Mouse (Mus musculus) forebrain, embryonic 14.5 days (tissue): Measurements from ENCODE around the gene Atg3. TPM values are rescaled to one million over a fixed set of nuclear protein-coding genes. Genes with fewer than 3 reads are reported as not detected.

Source experiments
- ATAC-seq: fragments of 200-750 bp; cut with Nextera tagmentation; 2 replicates; pipeline ENCODE4 v1.8.0; 2017; ENCODE audit warnings: mild to moderate bottlenecking, moderate library complexity
- DNase-seq: peaks from one replicate; pipeline ENCODE4 v3.0.0-alpha.2; 2015; ENCODE audit warnings: low spot score
- H3K27ac ChIP-seq: fragments of 300-500 bp; sonication (generic); 2 replicates; pipeline ENCODE4 v1.5.1; 2014; ENCODE audit warnings: low read depth, mild to moderate bottlenecking, control low read depth, low read length, moderate library complexity
- H3K27me3 ChIP-seq: fragments of 300-500 bp; sonication (generic); replicated peaks from 2 replicates; pipeline ENCODE4 v1.6.1; 2014; ENCODE audit warnings: low read length, control low read depth, mixed read lengths; ENCODE audit not compliant: control insufficient read depth, insufficient read depth
- H3K36me3 ChIP-seq: fragments of 300-500 bp; sonication (generic); 2 replicates; pipeline ENCODE4 v1.6.1; 2014; ENCODE audit warnings: low read length, control low read depth; ENCODE audit not compliant: control insufficient read depth, insufficient read depth
- H3K4me1 ChIP-seq: fragments of 300-500 bp; sonication (generic); 2 replicates; pipeline ENCODE4 v1.6.1; 2014; ENCODE audit warnings: antibody characterized with exemption, low read length, control low read depth; ENCODE audit not compliant: control insufficient read depth, insufficient read depth
- H3K4me2 ChIP-seq: fragments of 300-500 bp; sonication (generic); 2 replicates; pipeline ENCODE4 v1.6.1; 2014; ENCODE audit warnings: mild to moderate bottlenecking, control low read depth, low read length
- H3K4me3 ChIP-seq: fragments of 300-500 bp; sonication (generic); 2 replicates; pipeline ENCODE4 v1.5.1; 2014; ENCODE audit warnings: low read depth, low read length, control low read depth
- H3K9ac ChIP-seq: fragments of 300-500 bp; sonication (generic); 2 replicates; pipeline ENCODE4 v1.6.1; 2014; ENCODE audit warnings: mild to moderate bottlenecking, low read length, control low read depth, moderate library complexity
- H3K9me3 ChIP-seq: fragments of 300-500 bp; sonication (generic); replicated peaks from 2 replicates; pipeline ENCODE4 v1.6.1; 2016; ENCODE audit warnings: low read length, control low read depth, mixed read lengths; ENCODE audit not compliant: control insufficient read depth
- WGBS: fragments of 180-500 bp; shearing (Covaris S2); extraction: QIAGEN DNeasy Blood & Tissue Kit; methylation state at CpG from one replicate; pipeline ENCODE4 v1.1.7; 2014; 5-methylcytosine and 5-hydroxymethylcytosine counted together
- polyA plus RNA-seq: library from polyadenylated mRNA; unstranded; fragments of >200 nt; fragmentation: Nextera tagmentation; extraction: Ambion mirVana; gene quantifications from 2 replicates; pipeline ENCODE4 v1.2.1, GENCODE M21; 2014

The Atg3 gene
- polyA plus RNA-seq, result 41.2 and 47.7 TPM in 2 replicates

DNA sequence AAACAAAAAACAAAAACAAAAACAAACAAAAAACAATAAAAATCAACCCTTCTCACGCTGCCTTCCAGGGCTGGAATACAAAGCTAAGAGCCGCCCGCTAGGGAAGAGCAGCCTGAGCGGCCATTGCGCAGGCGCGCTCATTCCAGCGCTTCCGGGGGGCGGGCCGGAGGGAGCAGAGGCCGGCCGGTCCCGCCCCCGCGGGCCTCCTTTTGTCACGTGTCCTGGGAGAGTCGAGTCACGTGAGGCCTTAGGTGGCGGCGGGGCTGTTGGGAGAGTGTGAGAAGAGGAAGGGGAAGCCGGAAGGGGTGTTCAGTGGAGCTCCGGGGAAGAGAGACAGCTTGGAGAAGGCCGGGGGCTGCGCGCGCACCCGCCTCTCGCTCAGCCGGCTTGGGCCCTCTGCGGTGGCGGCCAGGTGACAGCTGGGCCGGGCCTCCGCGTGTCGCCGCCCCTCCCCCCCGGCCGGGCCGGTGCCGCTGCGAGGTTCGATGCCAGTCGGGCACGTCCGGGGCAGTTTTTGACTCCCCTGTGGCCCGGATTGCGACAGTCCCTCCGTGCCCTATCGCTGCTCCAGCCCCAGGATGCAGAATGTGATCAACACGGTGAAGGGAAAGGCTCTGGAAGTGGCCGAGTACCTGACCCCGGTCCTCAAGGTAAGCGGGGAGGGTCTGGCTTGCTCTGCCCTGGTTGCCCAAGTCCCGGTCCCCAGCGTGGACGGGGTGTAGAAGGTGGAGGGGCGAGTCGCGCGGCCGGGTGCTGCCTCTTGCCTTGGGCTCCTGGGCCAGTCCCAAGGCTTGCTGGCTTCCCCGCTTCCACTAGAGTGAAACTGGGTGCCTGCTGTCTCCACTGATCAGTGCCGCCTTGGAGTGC, at the start of gene Atg3, which contains the start of gene Slc35a5:
Gene Atg3 (plus strand): TSS at position 264 of the 867 bp plus-strand sequence.
Gene Slc35a5 (minus strand): TSS at position 185 of the 867 bp plus-strand sequence.
- WGBS, result 2% methylated on average over 43 of the region's 64 CpGs
- peak within 1 kb of the TSS; percentile 84 for H3K9ac ChIP-seq
- peak; percentile 99 for ATAC-seq

DNA sequence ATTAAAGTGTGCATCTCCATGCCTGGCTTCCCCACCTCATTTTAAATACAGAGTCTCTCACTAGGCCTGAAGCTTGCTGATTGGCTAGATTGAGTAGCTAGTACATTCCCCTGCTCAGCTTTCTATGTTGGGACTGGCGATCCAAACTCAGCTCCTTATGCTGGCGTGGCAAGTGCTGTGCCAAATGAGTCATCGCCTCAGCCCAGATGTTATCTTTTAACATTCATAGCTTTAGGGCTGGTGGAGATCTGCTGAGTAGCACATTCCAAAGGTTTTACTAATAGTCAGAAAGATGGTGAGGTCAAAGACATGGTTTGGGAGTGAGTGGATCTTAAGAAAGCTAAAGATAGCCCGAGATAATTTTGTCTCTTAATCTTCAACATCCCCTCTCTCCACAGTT, 48.1 kb upstream of the Atg3 start:
- Histone ChIP-seq H3K9me3 (no peaks in the 10 kb centered on the region), H3K4me1 (no peaks in the 10 kb centered on the region), H3K27me3 (no peaks in the 10 kb centered on the region), H3K27ac (no peak overlapping the region), H3K4me3 (no peak overlapping the region), H3K9ac (no peak overlapping the region), H3K36me3 (no peaks in the 10 kb centered on the region), H3K4me2 (no peak overlapping the region)
- ATAC-seq (no peak), DNase-seq (no peak)
- 82% methylated on average over 4 of the region's 4 CpGs for WGBS

More for the DNA sequence above, at the start of gene Atg3, which contains the start of gene Slc35a5:
- Histone ChIP-seq H3K27me3 (no peaks in the 10 kb centered on the region), H3K4me2 (peak within 1 kb of the TSS; percentile 61), H3K9me3 (no peaks in the 10 kb centered on the region), H3K27ac (peak within 1 kb of the TSS; percentile 86), H3K36me3 (peaks cover 7% of the 10 kb centered on the region; the same call in 1 of the 2 replicates), H3K4me1 (peaks cover 13% of the 10 kb centered on the region), H3K4me3 (peak within 1 kb of the TSS; percentile 77)
- DNase-seq, result peak; percentile 99

DNA sequence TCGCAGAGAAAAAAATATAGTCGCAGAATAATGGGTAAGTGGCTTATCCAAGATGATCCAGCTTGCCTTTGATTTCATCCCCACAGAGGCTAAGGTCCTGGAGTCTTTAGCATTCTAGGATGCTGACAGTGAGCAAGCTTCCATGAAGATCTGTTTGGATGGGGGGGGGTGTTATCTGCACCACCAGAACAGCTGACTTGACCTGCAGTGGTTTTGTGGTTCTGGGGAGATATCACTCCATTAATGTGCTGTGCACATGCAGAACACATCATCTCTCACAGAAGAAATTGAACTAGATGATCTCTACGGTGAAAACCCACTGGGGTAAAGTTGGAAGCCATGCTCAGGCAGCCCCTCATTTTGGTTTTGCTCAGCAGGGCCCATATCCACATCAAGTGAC, 41.4 kb upstream of the Atg3 start:
- H3K4me2 ChIP-seq, result no peak overlapping the region
- no peaks in the 10 kb centered on the region for H3K9me3 ChIP-seq
- H3K27me3 ChIP-seq, result no peaks in the 10 kb centered on the region
- 91% methylated on average over 3 of the region's 3 CpGs for WGBS
- H3K27ac ChIP-seq, result no peak overlapping the region
- DNase-seq (no peak), ATAC-seq (no peak)
- no peak overlapping the region for H3K4me3 ChIP-seq
- H3K36me3 ChIP-seq, result no peaks in the 10 kb centered on the region
- H3K9ac ChIP-seq, result no peak overlapping the region
- H3K4me1 ChIP-seq, result 0 out of 2 replicates have a peak, but pooled peaks cover 3% of the 10 kb centered on the region

DNA sequence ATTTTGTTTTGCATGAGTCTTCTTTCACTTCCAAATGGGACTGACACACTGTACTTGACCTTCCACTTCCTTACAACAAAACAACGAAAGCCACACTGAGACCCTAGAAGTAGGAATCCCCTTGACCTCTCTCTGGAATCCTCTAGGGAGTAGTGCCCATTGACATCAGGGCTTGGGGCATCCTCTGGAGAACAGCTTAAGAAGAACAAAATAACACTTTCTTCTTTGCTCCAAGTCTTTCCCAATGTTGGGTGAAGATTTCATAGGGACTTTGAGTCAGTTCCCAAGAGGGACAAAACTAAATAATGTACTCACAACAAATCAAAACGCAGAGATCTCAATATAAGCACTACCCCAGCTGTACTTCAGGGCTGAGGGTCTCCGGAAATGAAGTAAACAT, 39.8 kb upstream of the Atg3 start:
- Histone ChIP-seq H3K9ac (no peak overlapping the region), H3K27me3 (no peaks in the 10 kb centered on the region), H3K4me2 (no peak overlapping the region), H3K36me3 (no peaks in the 10 kb centered on the region), H3K9me3 (no peaks in the 10 kb centered on the region), H3K4me3 (no peak overlapping the region), H3K27ac (no peak overlapping the region), H3K4me1 (0 out of 2 replicates have a peak, but pooled peaks cover 3% of the 10 kb centered on the region)
- WGBS, result 87% methylated on average over 3 of the region's 3 CpGs
- no peak for DNase-seq
- no peak for ATAC-seq

DNA sequence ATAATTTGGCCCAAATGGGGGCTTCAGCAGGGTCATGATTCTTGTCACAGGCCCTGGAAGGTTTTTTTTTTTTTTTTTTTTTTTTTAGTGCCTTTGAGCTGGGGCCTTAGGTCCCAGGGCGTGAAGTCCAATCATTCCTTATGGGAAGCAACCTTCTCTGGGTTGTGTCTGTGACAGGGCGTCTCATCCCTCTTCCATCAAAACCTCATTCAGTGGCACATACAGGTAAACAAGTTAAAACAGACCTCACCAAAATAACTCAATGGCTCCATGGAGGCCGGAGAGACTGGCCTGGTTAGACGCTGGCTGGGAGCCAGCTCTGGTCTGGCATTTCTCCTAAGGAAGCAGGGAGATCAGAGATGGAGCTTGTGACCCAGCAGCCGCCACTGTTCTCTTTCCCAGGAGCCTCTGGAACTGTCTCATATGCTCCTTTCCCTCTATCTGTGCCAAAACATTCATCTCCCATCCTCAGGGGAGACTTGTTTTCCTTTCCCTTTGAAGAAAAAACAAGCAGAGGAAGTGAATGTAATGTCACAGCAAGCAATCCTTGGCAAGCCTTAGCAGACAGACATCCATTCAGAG, 37.6 kb upstream of the Atg3 start:
- H3K4me2 ChIP-seq, result no peak overlapping the region
- no peak overlapping the region for H3K4me3 ChIP-seq
- WGBS, result 66% methylated on average over 5 of the region's 5 CpGs
- H3K36me3 ChIP-seq, result no peaks in the 10 kb centered on the region
- H3K9me3 ChIP-seq, result no peaks in the 10 kb centered on the region
- no peak overlapping the region for H3K9ac ChIP-seq
- peak; percentile 37 for DNase-seq
- no peak overlapping the region for H3K27ac ChIP-seq
- peak; percentile 46 for ATAC-seq
- H3K4me1 ChIP-seq, result 0 out of 2 replicates have a peak, but pooled peaks cover 3% of the 10 kb centered on the region
- H3K27me3 ChIP-seq, result no peaks in the 10 kb centered on the region

DNA sequence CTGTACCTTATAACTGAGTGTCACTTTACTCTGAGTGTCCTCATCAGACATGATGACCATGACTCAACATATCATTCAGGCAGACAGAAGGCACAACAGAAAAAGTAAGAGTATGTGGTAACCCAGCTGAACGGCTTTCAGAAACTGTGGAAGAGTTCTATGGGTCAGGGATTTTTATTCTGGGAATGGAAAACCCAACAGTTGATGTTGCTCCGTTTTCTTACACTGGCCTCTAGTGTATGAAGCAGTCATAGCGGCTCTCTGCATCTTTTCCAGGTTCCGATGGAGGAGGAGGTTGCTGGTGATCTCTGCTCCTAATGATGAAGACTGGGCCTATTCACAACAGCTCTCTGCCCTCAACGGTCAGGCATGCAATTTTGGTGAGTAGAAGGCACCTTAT, 36.0 kb upstream of the Atg3 start:
- H3K9ac ChIP-seq, result no peak overlapping the region
- H3K27ac ChIP-seq, result no peak overlapping the region
- peak; percentile 13 for DNase-seq
- H3K4me3 ChIP-seq, result no peak overlapping the region
- ATAC-seq, result no peak
- no peaks in the 10 kb centered on the region for H3K36me3 ChIP-seq
- no peaks in the 10 kb centered on the region for H3K27me3 ChIP-seq
- H3K4me1 ChIP-seq, result 0 out of 2 replicates have a peak, but pooled peaks cover 3% of the 10 kb centered on the region
- H3K4me2 ChIP-seq, result no peak overlapping the region
- WGBS, result 74% methylated on average over 5 of the region's 5 CpGs
- no peaks in the 10 kb centered on the region for H3K9me3 ChIP-seq

DNA sequence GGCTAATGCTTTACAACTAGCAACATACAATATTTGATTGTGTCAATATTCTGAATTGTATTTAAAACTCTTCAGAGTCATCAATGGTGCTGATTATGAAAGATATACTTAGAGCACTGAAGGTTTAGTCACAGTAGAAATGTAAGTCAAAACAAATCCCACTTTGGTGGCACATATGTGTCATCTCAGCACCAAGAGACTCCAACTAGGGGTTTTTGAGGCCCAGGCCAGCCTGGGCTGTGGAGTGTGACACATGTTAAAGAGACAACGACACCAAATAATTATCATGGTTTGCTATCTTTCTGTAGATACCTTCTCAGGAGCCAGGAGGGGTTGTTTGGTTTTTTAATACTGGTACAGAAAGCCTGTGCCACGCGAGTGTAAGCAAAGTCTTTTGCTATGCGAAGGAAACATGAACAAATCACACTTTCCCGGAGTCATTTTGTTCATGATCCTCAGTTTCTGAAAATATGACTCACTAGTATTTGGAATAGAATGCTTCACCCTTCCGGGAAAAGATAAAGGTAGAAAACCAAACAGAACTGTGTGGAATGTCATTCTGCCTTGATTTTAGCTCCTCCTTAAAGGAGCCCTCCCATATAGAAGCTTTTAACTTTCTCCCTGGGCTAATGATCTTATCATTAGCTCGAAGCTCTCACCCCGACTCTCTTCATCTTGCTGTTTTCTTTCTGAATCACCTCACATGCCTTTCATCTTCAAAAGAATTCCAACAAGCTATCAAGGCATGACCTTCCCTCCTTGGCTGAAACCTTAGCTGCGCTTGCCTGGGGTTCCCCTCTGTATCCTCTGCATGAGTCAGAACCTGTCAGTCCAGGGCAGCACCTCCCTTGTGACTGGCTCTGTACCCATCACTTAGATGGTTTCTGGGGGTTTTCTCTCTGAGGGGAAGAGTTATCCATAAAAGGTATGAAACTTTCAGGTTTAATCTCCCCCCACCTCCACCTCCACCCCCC, 34.1 kb upstream of the Atg3 start:
- 74% methylated on average over 9 of the region's 9 CpGs for WGBS

DNA sequence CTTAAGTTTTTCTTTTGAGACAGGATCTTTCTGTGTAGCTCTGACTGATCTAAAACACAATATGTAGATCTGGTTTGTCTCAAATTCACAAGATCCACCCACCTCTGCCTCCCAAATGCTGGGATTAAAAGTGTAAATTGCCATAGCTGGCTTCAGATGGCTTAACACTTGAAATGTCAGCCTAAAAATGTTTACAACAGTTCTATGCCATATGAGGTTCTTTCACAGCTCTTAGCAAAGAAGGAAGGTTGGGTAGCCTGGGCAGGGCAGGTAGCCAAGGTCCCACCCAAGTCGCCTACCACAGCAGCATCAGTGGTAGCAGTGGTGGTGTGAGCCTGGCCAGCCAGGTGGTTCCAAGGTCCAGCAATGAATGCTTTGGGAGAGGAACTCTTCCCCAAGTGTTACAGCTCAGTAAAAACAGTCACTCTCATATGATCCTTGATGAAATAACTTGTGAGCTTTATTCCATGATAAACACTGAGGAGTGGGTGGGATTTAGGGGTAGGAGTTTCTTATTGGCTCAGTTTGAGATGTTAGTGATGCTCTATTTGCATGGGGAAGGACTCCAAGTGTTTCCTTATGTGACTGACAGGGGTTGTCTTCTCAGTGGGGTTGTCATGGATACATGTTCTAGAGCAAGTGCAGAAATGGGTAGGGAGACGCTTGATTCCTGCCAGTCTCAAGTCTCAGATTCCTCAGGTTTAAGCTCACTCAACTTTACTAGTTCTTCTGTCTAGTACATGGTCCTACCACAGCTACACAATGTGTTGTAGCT, 30.5 kb upstream of the Atg3 start:
- Histone ChIP-seq H3K36me3 (no peaks in the 10 kb centered on the region), H3K4me3 (no peak overlapping the region), H3K4me2 (no peak overlapping the region), H3K27ac (no peak overlapping the region), H3K27me3 (no peaks in the 10 kb centered on the region), H3K9me3 (no peaks in the 10 kb centered on the region), H3K4me1 (no peaks in the 10 kb centered on the region), H3K9ac (no peak overlapping the region)
- DNase-seq (no peak), ATAC-seq (no peak)
- WGBS, result 91% methylated on average over 2 of the region's 2 CpGs

More for the DNA sequence above, 34.1 kb upstream of the Atg3 start:
- Histone ChIP-seq H3K9ac (no peak overlapping the region), H3K27ac (no peak overlapping the region), H3K36me3 (no peaks in the 10 kb centered on the region), H3K4me2 (no peak overlapping the region), H3K4me3 (no peak overlapping the region), H3K4me1 (0 out of 2 replicates have a peak, but pooled peaks cover 3% of the 10 kb centered on the region), H3K9me3 (no peaks in the 10 kb centered on the region), H3K27me3 (no peaks in the 10 kb centered on the region)
- ATAC-seq, result no peak
- no peak for DNase-seq
